In genomic region chr9:68655018-68656005, GRCm38 (mm10) we compare ENCODE assay signal across 7 mouse cellular contexts. TPM values are rescaled to one million over a fixed set of nuclear protein-coding genes. Genes with fewer than 3 reads are reported as not detected.
A peak's percentile ranks its signal among the peaks of the same experiment; 100 is the strongest.
DNase-seq lines count a peak whose midpoint lies in the region; ATAC-seq lines count a peak whose summit lies in the region.

No protein-coding gene starts in this region.

- H3K27ac ChIP-seq in embryonic facial prominence, embryonic 12.5 days, result no peak overlapping the region
- H3K27ac ChIP-seq in heart, embryonic 11.5 days (ENCODE audit: low read depth, low read length), result no peak overlapping the region
- peak overlapping the region; percentile 90; the same call in 1 of the 2 replicates for H3K27ac ChIP-seq in kidney, embryonic 14.5 days (ENCODE audit: low read depth, low read length)
- no peak overlapping the region for H3K27ac ChIP-seq in liver, embryonic 11.5 days (ENCODE audit: low read depth, low read length)
- H3K27ac ChIP-seq in neural tube, embryonic 12.5 days, result no peak overlapping the region

- H3K4me3 ChIP-seq in embryonic facial prominence, embryonic 12.5 days, result peak overlapping the region; percentile 86
- peak overlapping the region; percentile 83 for H3K4me3 ChIP-seq in heart, embryonic 11.5 days (ENCODE audit: low read depth, low read length)
- peak overlapping the region; percentile 80 for H3K4me3 ChIP-seq in kidney, embryonic 14.5 days (ENCODE audit: low read length)
- H3K4me3 ChIP-seq in liver, embryonic 11.5 days (ENCODE audit: low read depth, low read length), result peak overlapping the region; percentile 63
- peak overlapping the region; percentile 79 for H3K4me3 ChIP-seq in neural tube, embryonic 12.5 days

- H3K27me3 ChIP-seq in embryonic facial prominence, embryonic 12.5 days, result no peaks in the 10 kb centered on the region
- H3K27me3 ChIP-seq in heart, embryonic 11.5 days (ENCODE audit: control insufficient read depth, insufficient read depth, low read length), result 0 out of 2 replicates have a peak, but pooled peaks cover 2% of the 10 kb centered on the region
- H3K27me3 ChIP-seq in kidney, embryonic 14.5 days (ENCODE audit: control insufficient read depth, insufficient read depth, low read length), result no peaks in the 10 kb centered on the region
- peaks cover 36% of the 10 kb centered on the region for H3K27me3 ChIP-seq in liver, embryonic 11.5 days (replicated peaks; ENCODE audit: control insufficient read depth, insufficient read depth, low read length)
- H3K27me3 ChIP-seq in neural tube, embryonic 12.5 days (replicated peaks), result no peaks in the 10 kb centered on the region

- peak; percentile 49 for ATAC-seq in embryonic facial prominence, embryonic 12.5 days (ENCODE audit: insufficient number of reproducible peaks, insufficient read depth, low FRiP score, low TSS enrichment)
- peak; percentile 35 for ATAC-seq in heart, embryonic 11.5 days (replicated peaks; ENCODE audit: insufficient number of reproducible peaks, low FRiP score, low TSS enrichment)
- ATAC-seq in kidney, embryonic 14.5 days (ENCODE audit: low FRiP score, low TSS enrichment), result peak; percentile 61
- 0 out of 2 replicates have a peak, but pooled peaks have one; percentile 18 for ATAC-seq in liver, embryonic 11.5 days (replicated peaks; ENCODE audit: low FRiP score)
- peak; percentile 52 for ATAC-seq in neural tube, embryonic 12.5 days (ENCODE audit: low FRiP score, low read depth)

- WGBS in embryonic facial prominence, embryonic 12.5 days, result 2% methylated on average over 31 of the region's 31 CpGs
- 2% methylated on average over 31 of the region's 31 CpGs for WGBS in heart, embryonic 11.5 days (ENCODE audit: insufficient replicate concordance)
- WGBS in kidney, embryonic 14.5 days, result 1% methylated on average over 31 of the region's 31 CpGs
- whole genome bisulfite sequencing in liver, embryonic 11.5 days, result 5% methylated on average over 30 of the region's 31 CpGs
- 2% methylated on average over 31 of the region's 31 CpGs for WGBS in neural tube, embryonic 12.5 days

- peak overlapping the region; percentile 75 for H3K9ac ChIP-seq in embryonic facial prominence, embryonic 12.5 days
- peak overlapping the region; percentile 77 for H3K9ac ChIP-seq in heart, embryonic 11.5 days (ENCODE audit: low read depth, low read length)
- peak overlapping the region; percentile 79 for H3K9ac ChIP-seq in kidney, embryonic 14.5 days (ENCODE audit: low read depth, low read length)
- no peak overlapping the region; the same call in 1 of the 2 replicates for H3K9ac ChIP-seq in liver, embryonic 11.5 days (ENCODE audit: low read depth, low read length)
- peak overlapping the region; percentile 84; the same call in 1 of the 2 replicates for H3K9ac ChIP-seq in neural tube, embryonic 12.5 days

- no peaks in the 10 kb centered on the region for H3K36me3 ChIP-seq in embryonic facial prominence, embryonic 12.5 days
- H3K36me3 ChIP-seq in heart, embryonic 11.5 days (ENCODE audit: control insufficient read depth, insufficient read depth, low read length), result no peaks in the 10 kb centered on the region
- no peaks in the 10 kb centered on the region for H3K36me3 ChIP-seq in kidney, embryonic 14.5 days (ENCODE audit: control insufficient read depth, insufficient read depth, low read length)
- no peaks in the 10 kb centered on the region for H3K36me3 ChIP-seq in liver, embryonic 11.5 days (ENCODE audit: control insufficient read depth, insufficient read depth, low read length)
- no peaks in the 10 kb centered on the region for H3K36me3 ChIP-seq in neural tube, embryonic 12.5 days

- no peaks in the 10 kb centered on the region for H3K9me3 ChIP-seq in embryonic facial prominence, embryonic 12.5 days
- H3K9me3 ChIP-seq in heart, embryonic 11.5 days (replicated peaks; ENCODE audit: control insufficient read depth, low read length), result no peaks in the 10 kb centered on the region
- H3K9me3 ChIP-seq in kidney, embryonic 14.5 days (ENCODE audit: control insufficient read depth, low read length), result no peaks in the 10 kb centered on the region
- no peaks in the 10 kb centered on the region for H3K9me3 ChIP-seq in liver, embryonic 11.5 days (ENCODE audit: control insufficient read depth, low read length)
- H3K9me3 ChIP-seq in neural tube, embryonic 12.5 days, result no peaks in the 10 kb centered on the region

- H3K4me2 ChIP-seq in embryonic facial prominence, embryonic 12.5 days (replicated peaks), result peak overlapping the region; percentile 98
- H3K4me2 ChIP-seq in heart, embryonic 11.5 days, result peak overlapping the region; percentile 99
- peak overlapping the region; percentile 90 for H3K4me2 ChIP-seq in kidney, embryonic 14.5 days (replicated peaks; ENCODE audit: low read depth, low read length)
- peak overlapping the region; percentile 80 for H3K4me2 ChIP-seq in liver, embryonic 11.5 days
- H3K4me2 ChIP-seq in neural tube, embryonic 12.5 days (replicated peaks), result peak overlapping the region; percentile 93

- H3K4me1 ChIP-seq in embryonic facial prominence, embryonic 12.5 days, result peaks cover 7% of the 10 kb centered on the region; the same call in 1 of the 2 replicates
- H3K4me1 ChIP-seq in heart, embryonic 11.5 days (ENCODE audit: control insufficient read depth, insufficient read depth, low read length), result no peaks in the 10 kb centered on the region; the same call in 1 of the 2 replicates
- peaks cover 8% of the 10 kb centered on the region for H3K4me1 ChIP-seq in kidney, embryonic 14.5 days (ENCODE audit: control insufficient read depth, insufficient read depth, low read length)
- H3K4me1 ChIP-seq in liver, embryonic 11.5 days (replicated peaks; ENCODE audit: control insufficient read depth, insufficient read depth, low read length), result peaks cover 4% of the 10 kb centered on the region; the same call in 1 of the 2 replicates
- peaks cover 11% of the 10 kb centered on the region; the same call in 1 of the 2 replicates for H3K4me1 ChIP-seq in neural tube, embryonic 12.5 days

- peak; percentile 88 for DNase-seq in brain, adult 2 months (ENCODE audit: low read depth, low spot score)
- DNase-seq in liver, embryonic 11.5 days (ENCODE audit: low spot score), result peak; percentile 45
- DNase-seq in urinary bladder, postnatal 25 days (ENCODE audit: low spot score), result peak; percentile 29

RNA-seq across cellular contexts. Expression of gene Rora, which starts 1.7 kb away (rescaled TPM):
- 12.4 and 12.5 TPM in 2 replicates for polyA plus RNA-seq in embryonic facial prominence, embryonic 12.5 days (2016; fragmentation: Nextera tagmentation; extraction: Ambion mirVana)
- polyA plus RNA-seq in heart, embryonic 11.5 days (2014; fragmentation: Nextera tagmentation; extraction: Ambion mirVana), result 5.9 and 6.5 TPM in 2 replicates
- 6.4 and 7.1 TPM in 2 replicates for polyA plus RNA-seq in kidney, embryonic 14.5 days (2014; fragmentation: Nextera tagmentation; extraction: Ambion mirVana)
- polyA plus RNA-seq in liver, embryonic 11.5 days (2014; fragmentation: Nextera tagmentation; extraction: Ambion mirVana), result 3.3 and 4.3 TPM in 2 replicates
- polyA plus RNA-seq in neural tube, embryonic 12.5 days (2016; fragmentation: Nextera tagmentation; extraction: Ambion mirVana), result 5.3 and 5.8 TPM in 2 replicates

Comparison
In these comparisons a context has a peak if more than half of its experiments do, and no peak if none do; other contexts are left out.
1. DNase-seq: peak in every context shown above with its lines; median percentile 88 in brain, adult 2 months; 45 in liver, embryonic 11.5 days; 29 in urinary bladder, postnatal 25 days.